Mouse (Mus musculus) stomach, postnatal 0 days (tissue): Measurements from ENCODE around the gene Rxrg.

Source experiments
- CTCF ChIP-seq: IDR thresholded peaks from 2 replicates; pipeline ENCODE4 v1.5.1; 2016; ENCODE audit warnings: antibody characterized with exemption, low read depth, mild to moderate bottlenecking, moderate library complexity
- EP300 ChIP-seq: optimal IDR thresholded peaks from 2 replicates; pipeline ENCODE3; 2016; ENCODE audit warnings: antibody characterized with exemption

DNA sequence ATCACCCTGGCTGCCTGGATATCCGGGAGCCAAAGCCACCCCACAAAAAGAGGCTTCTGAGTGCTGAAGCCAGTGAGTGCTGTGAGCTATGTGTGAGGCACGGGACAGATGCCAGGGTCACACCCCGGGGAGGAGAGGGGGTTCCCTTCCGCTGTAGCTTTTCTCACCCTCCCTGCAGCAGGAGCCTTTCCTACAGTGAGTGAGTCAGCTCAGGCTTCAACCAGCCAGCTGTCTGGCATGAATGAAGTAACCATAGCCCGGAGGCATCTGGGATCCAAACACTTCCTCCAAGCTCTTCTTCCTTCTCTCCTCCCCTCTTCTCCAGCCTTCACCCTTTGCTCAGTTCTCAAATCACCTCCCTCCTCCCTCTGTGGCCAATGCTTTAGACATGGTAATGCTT lies 46.6 kb upstream of the Rxrg start:
- TF ChIP-seq EP300, result no peak
- TF ChIP-seq CTCF, result no peak
